Mouse (Mus musculus) heart, postnatal 0 days (tissue): ENCODE measurements at regions not wholly inside any gene's neighbourhood (a gene's known extent, or its start where the extent isn't known, plus 50 kb on each side); places are given as distances from the start of the nearest gene placed in this dataset.

Experiments used
- ATAC-seq: fragments of 200-750 bp; cut with Nextera tagmentation; 2 replicates; pipeline ENCODE4 v1.8.0; 2017; ENCODE audit warnings: low read depth, moderate number of reproducible peaks, moderate library complexity; ENCODE audit not compliant: insufficient read depth
- DNase-seq: peaks from one replicate; pipeline ENCODE4 v3.0.0-alpha.2; 2016; ENCODE audit warnings: low spot score
- H3K27ac ChIP-seq: fragments of 300-500 bp; sonication (generic); 2 replicates; pipeline ENCODE4 v1.5.1; 2014; ENCODE audit warnings: low read depth, mild to moderate bottlenecking
- H3K27me3 ChIP-seq: fragments of 300-500 bp; sonication (generic); 2 replicates; pipeline ENCODE4 v1.6.1; 2014; ENCODE audit warnings: low read length, mixed read lengths; ENCODE audit not compliant: control insufficient read depth, insufficient read depth
- H3K36me3 ChIP-seq: fragments of 300-500 bp; sonication (generic); replicated peaks from 2 replicates; pipeline ENCODE4 v1.6.1; 2014; ENCODE audit warnings: low read length, mixed read lengths; ENCODE audit not compliant: control insufficient read depth, insufficient read depth
- H3K4me1 ChIP-seq: fragments of 300-500 bp; sonication (generic); 2 replicates; pipeline ENCODE4 v1.6.1; 2014; ENCODE audit warnings: antibody characterized with exemption; ENCODE audit not compliant: control insufficient read depth, insufficient read depth
- H3K4me2 ChIP-seq: fragments of 300-500 bp; sonication (generic); 2 replicates; pipeline ENCODE4 v1.6.1; 2014; ENCODE audit warnings: low read depth, mild to moderate bottlenecking, low read length, moderate library complexity
- H3K4me3 ChIP-seq: fragments of 300-500 bp; sonication (generic); 2 replicates; pipeline ENCODE4 v1.5.1; 2014; ENCODE audit warnings: low read depth, low read length
- H3K9ac ChIP-seq: fragments of 300-500 bp; sonication (generic); replicated peaks from 2 replicates; pipeline ENCODE4 v1.6.1; 2014; ENCODE audit warnings: low read depth, low read length, mixed read lengths
- H3K9me3 ChIP-seq: fragments of 300-500 bp; sonication (generic); replicated peaks from 2 replicates; pipeline ENCODE4 v1.6.1; 2016; ENCODE audit warnings: low read length; ENCODE audit not compliant: control insufficient read depth
- CTCF ChIP-seq: IDR thresholded peaks from 2 replicates; pipeline ENCODE4 v1.5.1; 2016; ENCODE audit warnings: antibody characterized with exemption, control low read depth, low read depth
- EP300 ChIP-seq: IDR thresholded peaks from 2 replicates; pipeline ENCODE4 v1.6.1; 2016; ENCODE audit warnings: antibody characterized with exemption, low read depth
- WGBS: fragments of 180-500 bp; shearing (Covaris S2); extraction: QIAGEN DNeasy Blood & Tissue Kit; methylation state at CpG from one replicate; pipeline ENCODE4 v1.1.7; 2014; 5-methylcytosine and 5-hydroxymethylcytosine counted together

GRCm38 (mm10) chr12:98106789-98107684 lies 152.2 kb downstream of the Galc start:
- 56% methylated on average over 10 of the region's 10 CpGs for WGBS
- Histone ChIP-seq H3K9ac (no peak overlapping the region), H3K27me3 (no peaks in the 10 kb centered on the region), H3K36me3 (no peaks in the 10 kb centered on the region), H3K27ac (no peak overlapping the region), H3K4me2 (no peak overlapping the region), H3K4me3 (no peak overlapping the region), H3K4me1 (no peaks in the 10 kb centered on the region), H3K9me3 (no peaks in the 10 kb centered on the region)
- ATAC-seq (no peak), DNase-seq (no peak)
- TF ChIP-seq CTCF (no peak), EP300 (no peak)

- ATAC-seq: no peak
- Histone ChIP-seq H3K36me3 (no peaks in the 10 kb centered on the region), H3K9ac (no peak overlapping the region), H3K4me1 (no peaks in the 10 kb centered on the region), H3K27me3 (no peaks in the 10 kb centered on the region), H3K4me2 (no peak overlapping the region), H3K4me3 (no peak overlapping the region), H3K27ac (no peak overlapping the region), H3K9me3 (no peaks in the 10 kb centered on the region)
- DNase-seq: no peak
- no peak for TF ChIP-seq CTCF
- no peak for TF ChIP-seq EP300
- WGBS: 46% methylated on average over 3 of the region's 3 CpGs
Measured at GRCm38 (mm10) chr12:98106151-98106788, 153.0 kb downstream of the Galc start.

GRCm38 (mm10) chr12:98105749-98106148 lies 153.5 kb downstream of the Galc start:
- Histone ChIP-seq H3K36me3 (no peaks in the 10 kb centered on the region), H3K9me3 (no peaks in the 10 kb centered on the region), H3K27me3 (no peaks in the 10 kb centered on the region), H3K27ac (no peak overlapping the region), H3K9ac (no peak overlapping the region), H3K4me2 (no peak overlapping the region), H3K4me3 (no peak overlapping the region), H3K4me1 (no peaks in the 10 kb centered on the region)
- ATAC-seq: no peak
- DNase-seq: no peak
- TF ChIP-seq EP300 (no peak), CTCF (no peak)

GRCm38 (mm10) chr12:98090171-98090570 lies 169.1 kb downstream of the Galc start:
- DNase-seq (no peak), ATAC-seq (no peak)
- Histone ChIP-seq H3K4me3 (no peak overlapping the region), H3K4me1 (no peaks in the 10 kb centered on the region), H3K27ac (no peak overlapping the region), H3K36me3 (no peaks in the 10 kb centered on the region), H3K27me3 (no peaks in the 10 kb centered on the region), H3K9me3 (0 out of 2 replicates have a peak, but pooled peaks cover 3% of the 10 kb centered on the region), H3K4me2 (no peak overlapping the region), H3K9ac (no peak overlapping the region)
- TF ChIP-seq CTCF (no peak), EP300 (no peak)
- WGBS: 52% methylated on average over 5 of the region's 5 CpGs

GRCm38 (mm10) chr12:98078351-98078750 lies 180.9 kb downstream of the Galc start:
- TF ChIP-seq CTCF: no peak
- no peak for TF ChIP-seq EP300
- Histone ChIP-seq H3K36me3 (no peaks in the 10 kb centered on the region), H3K9me3 (no peaks in the 10 kb centered on the region), H3K9ac (no peak overlapping the region), H3K27me3 (no peaks in the 10 kb centered on the region), H3K4me1 (no peaks in the 10 kb centered on the region), H3K4me3 (no peak overlapping the region), H3K27ac (no peak overlapping the region), H3K4me2 (no peak overlapping the region)
- no peak for DNase-seq
- no peak for ATAC-seq
- 90% methylated on average over 1 of the region's 1 CpGs for WGBS
